Mouse (Mus musculus) limb, embryonic 13.5 days (tissue): ENCODE data around the gene Rmi2. TPM values are rescaled to one million over a fixed set of nuclear protein-coding genes. Genes with fewer than 3 reads are reported as not detected.

Experiments
- ATAC-seq: fragments of 200-750 bp; cut with Nextera tagmentation; 2 replicates; pipeline ENCODE4 v1.8.0; 2017; ENCODE audit warnings: low read depth, moderate number of reproducible peaks, moderate TSS enrichment; ENCODE audit not compliant: low FRiP score
- H3K27ac ChIP-seq: fragments of 300-500 bp; sonication (generic); 2 replicates; pipeline ENCODE4 v1.5.1; 2015; ENCODE audit warnings: inconsistent platforms, mild to moderate bottlenecking, moderate library complexity
- H3K27me3 ChIP-seq: fragments of 300-500 bp; sonication (generic); 2 replicates; pipeline ENCODE4 v1.6.1; 2015; ENCODE audit warnings: mild to moderate bottlenecking, inconsistent platforms
- H3K36me3 ChIP-seq: fragments of 300-500 bp; sonication (generic); 2 replicates; pipeline ENCODE4 v1.6.1; 2015; ENCODE audit warnings: inconsistent platforms, mild to moderate bottlenecking, moderate library complexity
- H3K4me1 ChIP-seq: fragments of 300-500 bp; sonication (generic); 2 replicates; pipeline ENCODE4 v1.6.1; 2015; ENCODE audit warnings: inconsistent platforms
- H3K4me2 ChIP-seq: fragments of 300-500 bp; sonication (generic); replicated peaks from 2 replicates; pipeline ENCODE4 v1.6.1; 2015; ENCODE audit warnings: inconsistent platforms, mild to moderate bottlenecking, moderate library complexity
- H3K4me3 ChIP-seq: fragments of 300-500 bp; sonication (generic); 2 replicates; pipeline ENCODE4 v1.5.1; 2015; ENCODE audit warnings: moderate library complexity, mild to moderate bottlenecking, inconsistent platforms
- H3K9ac ChIP-seq: fragments of 300-500 bp; sonication (generic); 2 replicates; pipeline ENCODE4 v1.6.1; 2015; ENCODE audit warnings: mild to moderate bottlenecking, inconsistent platforms
- H3K9me3 ChIP-seq: fragments of 300-500 bp; sonication (generic); 2 replicates; pipeline ENCODE4 v1.6.1; 2016; ENCODE audit warnings: inconsistent platforms
- WGBS: fragments of 180-500 bp; shearing (Covaris S2); methylation state at CpG from one replicate; pipeline ENCODE4 v1.1.7; 2015; 5-methylcytosine and 5-hydroxymethylcytosine counted together
- polyA plus RNA-seq: library from polyadenylated mRNA; unstranded; fragments of >200 nt; fragmentation: Nextera tagmentation; extraction: Ambion mirVana; gene quantifications from 2 replicates; pipeline ENCODE4 v1.2.1, GENCODE M21; 2015

Gene Rmi2
- polyA plus RNA-seq, 1 experiment from 2014 or later: 4.8 TPM

- ATAC-seq: no peak
- WGBS: 59% methylated on average over 4 of the region's 4 CpGs
- Histone ChIP-seq H3K4me2 (no peak overlapping the region), H3K27ac (no peak overlapping the region), H3K27me3 (peaks cover 5% of the 10 kb centered on the region), H3K4me1 (peaks cover 10% of the 10 kb centered on the region), H3K9me3 (no peaks in the 10 kb centered on the region), H3K36me3 (no peaks in the 10 kb centered on the region), H3K9ac (no peak overlapping the region), H3K4me3 (no peak overlapping the region)
These were observed 38.0 kb downstream of the Rmi2 start for GRCm38 (mm10) chr16:10872825-10873360.

DNA sequence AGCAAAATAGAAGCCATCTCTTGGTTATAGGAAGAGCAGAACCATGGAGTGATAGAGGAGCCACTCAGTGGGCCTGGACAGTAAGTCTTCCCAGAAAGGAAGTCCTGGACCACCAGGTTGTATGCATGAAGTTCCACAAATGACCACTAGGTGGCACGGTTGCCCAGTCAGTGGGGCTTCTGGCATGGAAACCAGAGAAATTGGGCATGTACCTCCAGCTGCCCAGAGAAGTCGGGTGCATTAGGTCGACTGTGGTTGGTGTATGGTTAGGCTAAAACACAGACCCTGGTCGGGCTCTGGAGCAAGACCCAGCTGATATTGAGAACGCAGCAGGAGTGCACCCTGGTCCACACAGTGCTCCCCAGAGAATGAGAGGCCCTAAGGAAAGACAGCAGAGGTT is 38.8 kb downstream of the Rmi2 start:
- 4% methylated on average over 5 of the region's 5 CpGs for WGBS
- Histone ChIP-seq H3K27me3 (peaks cover 5% of the 10 kb centered on the region), H3K4me3 (no peak overlapping the region), H3K9ac (no peak overlapping the region), H3K36me3 (no peaks in the 10 kb centered on the region), H3K9me3 (no peaks in the 10 kb centered on the region), H3K27ac (no peak overlapping the region), H3K4me2 (no peak overlapping the region), H3K4me1 (peaks cover 10% of the 10 kb centered on the region)
- ATAC-seq: peak; percentile 18; the same call in 1 of the 2 replicates

GRCm38 (mm10) chr16:10878227-10878626 is 43.4 kb downstream of the Rmi2 start:
- no peaks in the 10 kb centered on the region for H3K9me3 ChIP-seq
- no peak overlapping the region for H3K9ac ChIP-seq
- H3K4me3 ChIP-seq: no peak overlapping the region
- no peak overlapping the region for H3K27ac ChIP-seq
- no peak for ATAC-seq
- no peak overlapping the region for H3K4me2 ChIP-seq
- peaks cover 5% of the 10 kb centered on the region for H3K27me3 ChIP-seq
- H3K36me3 ChIP-seq: no peaks in the 10 kb centered on the region
- peaks cover 16% of the 10 kb centered on the region for H3K4me1 ChIP-seq
- 89% methylated on average over 3 of the region's 3 CpGs for WGBS

DNA sequence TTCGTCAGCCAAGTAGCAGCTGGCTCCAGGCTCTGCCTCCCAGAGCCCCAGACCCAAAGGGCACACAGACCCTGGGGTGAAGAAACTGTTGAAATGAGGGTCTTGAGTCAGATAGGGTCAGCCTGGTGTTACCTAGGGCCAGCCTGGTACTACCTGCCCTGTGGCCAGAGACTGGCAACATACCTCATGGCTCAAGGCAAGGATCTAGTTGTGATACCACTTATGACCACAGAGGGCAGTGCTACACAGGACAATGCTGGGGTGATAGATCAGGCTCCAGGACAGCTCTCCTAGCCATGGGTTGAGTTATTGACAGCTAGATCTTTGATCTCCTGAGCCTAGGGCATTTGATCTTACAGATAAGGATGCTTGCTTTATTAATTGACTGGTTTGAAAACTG is 44.6 kb downstream of the Rmi2 start:
- Histone ChIP-seq H3K4me1 (peaks cover 13% of the 10 kb centered on the region), H3K9me3 (no peaks in the 10 kb centered on the region), H3K4me3 (no peak overlapping the region), H3K4me2 (no peak overlapping the region), H3K27ac (no peak overlapping the region), H3K36me3 (no peaks in the 10 kb centered on the region), H3K9ac (no peak overlapping the region), H3K27me3 (no peaks in the 10 kb centered on the region)
- ATAC-seq: 0 out of 2 replicates have a peak, but pooled peaks have one; percentile 22
- WGBS: 100% methylated on average over 1 of the region's 1 CpGs

GRCm38 (mm10) chr16:10881231-10881962 is 46.5 kb downstream of the Rmi2 start:
- Histone ChIP-seq H3K27ac (no peak overlapping the region), H3K4me2 (no peak overlapping the region), H3K4me3 (no peak overlapping the region), H3K9ac (no peak overlapping the region), H3K27me3 (no peaks in the 10 kb centered on the region), H3K4me1 (peaks cover 13% of the 10 kb centered on the region), H3K9me3 (no peaks in the 10 kb centered on the region), H3K36me3 (no peaks in the 10 kb centered on the region)
- no peak for ATAC-seq
- WGBS: 35% methylated on average over 4 of the region's 4 CpGs

- Histone ChIP-seq H3K4me3 (no peak overlapping the region), H3K27ac (no peak overlapping the region), H3K4me1 (no peaks in the 10 kb centered on the region), H3K27me3 (no peaks in the 10 kb centered on the region), H3K36me3 (no peaks in the 10 kb centered on the region), H3K9me3 (no peaks in the 10 kb centered on the region), H3K9ac (no peak overlapping the region), H3K4me2 (no peak overlapping the region)
- no peak for ATAC-seq
- 76% methylated on average over 2 of the region's 2 CpGs for WGBS
These were observed 52.6 kb downstream of the Rmi2 start for GRCm38 (mm10) chr16:10887436-10887835.

GRCm38 (mm10) chr16:10890363-10890762 is 55.5 kb downstream of the Rmi2 start:
- 86% methylated on average over 3 of the region's 3 CpGs for WGBS
- ATAC-seq: peak; percentile 59; the same call in 1 of the 2 replicates
- Histone ChIP-seq H3K4me1 (peaks cover 9% of the 10 kb centered on the region), H3K4me2 (no peak overlapping the region), H3K27me3 (no peaks in the 10 kb centered on the region), H3K27ac (no peak overlapping the region), H3K36me3 (no peaks in the 10 kb centered on the region), H3K9me3 (no peaks in the 10 kb centered on the region; the same call in 1 of the 2 replicates), H3K9ac (no peak overlapping the region), H3K4me3 (no peak overlapping the region)

DNA sequence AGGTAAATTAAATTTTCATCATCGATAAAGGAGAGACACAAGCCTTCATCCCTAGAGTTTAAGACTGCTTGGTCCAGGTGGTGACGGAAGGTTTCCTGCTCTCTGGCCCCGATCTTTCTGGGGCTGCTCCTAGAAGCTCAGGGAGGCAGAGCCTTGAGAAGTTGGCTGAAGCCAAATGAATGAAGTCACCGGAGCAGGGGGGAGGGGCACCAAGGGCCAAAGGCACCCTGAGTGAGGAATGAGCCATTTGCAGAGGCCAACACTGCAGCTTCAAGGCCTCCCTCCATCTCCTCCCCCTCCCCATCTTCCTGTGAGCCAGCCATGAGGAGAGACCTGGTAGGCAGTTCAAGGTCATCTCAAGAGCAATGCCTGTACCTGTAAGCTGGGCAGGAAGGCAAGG is 58.3 kb downstream of the Rmi2 start:
- H3K9me3 ChIP-seq: no peaks in the 10 kb centered on the region; the same call in none of the 2 replicates
- no peaks in the 10 kb centered on the region for H3K36me3 ChIP-seq
- H3K4me2 ChIP-seq: no peak overlapping the region
- H3K27me3 ChIP-seq: no peaks in the 10 kb centered on the region
- H3K27ac ChIP-seq: no peak overlapping the region
- H3K4me1 ChIP-seq: peaks cover 22% of the 10 kb centered on the region
- no peak for ATAC-seq
- no peak overlapping the region for H3K9ac ChIP-seq
- no peak overlapping the region for H3K4me3 ChIP-seq
- 67% methylated on average over 4 of the region's 4 CpGs for WGBS

- peak overlapping the region; percentile 53; the same call in 1 of the 2 replicates for H3K27ac ChIP-seq
These were observed 61.0 kb downstream of the Rmi2 start for GRCm38 (mm10) chr16:10895906-10896305.

DNA sequence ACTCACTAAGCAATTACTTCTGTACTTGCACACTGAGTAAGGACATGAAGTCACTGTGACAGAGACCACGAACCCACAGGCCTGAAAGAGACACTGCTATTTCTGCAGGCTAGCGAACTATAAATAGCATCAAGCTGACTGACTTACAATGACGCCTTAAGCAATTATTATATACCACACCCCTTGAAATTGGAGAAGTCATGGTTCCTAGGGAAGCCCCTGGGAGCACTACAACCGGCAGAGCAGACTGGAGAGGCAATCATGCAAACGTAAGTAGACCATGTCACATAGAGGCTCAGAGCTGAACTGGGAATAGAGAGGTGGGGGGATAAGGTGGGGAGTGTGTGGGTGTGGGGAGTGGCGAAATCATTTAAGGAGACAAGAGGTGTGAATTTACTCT is 62.5 kb downstream of the Rmi2 start:
- H3K27ac ChIP-seq: no peak overlapping the region; the same call in 1 of the 2 replicates
- ATAC-seq: peak; percentile 66; the same call in 1 of the 2 replicates
- H3K9me3 ChIP-seq: no peaks in the 10 kb centered on the region; the same call in none of the 2 replicates
- H3K4me3 ChIP-seq: no peak overlapping the region
- no peaks in the 10 kb centered on the region for H3K36me3 ChIP-seq
- peaks cover 28% of the 10 kb centered on the region for H3K4me1 ChIP-seq
- no peak overlapping the region for H3K4me2 ChIP-seq
- WGBS: 27% methylated on average over 6 of the region's 6 CpGs
- no peaks in the 10 kb centered on the region for H3K27me3 ChIP-seq
- H3K9ac ChIP-seq: no peak overlapping the region

More at GRCm38 (mm10) chr16:10895906-10896305, 61.0 kb downstream of the Rmi2 start:
- ATAC-seq: peak; percentile 34; the same call in 1 of the 2 replicates
- H3K36me3 ChIP-seq: no peaks in the 10 kb centered on the region
- WGBS: 63% methylated on average over 3 of the region's 3 CpGs
- H3K4me2 ChIP-seq: no peak overlapping the region
- no peak overlapping the region for H3K4me3 ChIP-seq
- no peak overlapping the region for H3K9ac ChIP-seq
- H3K9me3 ChIP-seq: no peaks in the 10 kb centered on the region; the same call in none of the 2 replicates
- peaks cover 22% of the 10 kb centered on the region for H3K4me1 ChIP-seq
- no peaks in the 10 kb centered on the region for H3K27me3 ChIP-seq

DNA sequence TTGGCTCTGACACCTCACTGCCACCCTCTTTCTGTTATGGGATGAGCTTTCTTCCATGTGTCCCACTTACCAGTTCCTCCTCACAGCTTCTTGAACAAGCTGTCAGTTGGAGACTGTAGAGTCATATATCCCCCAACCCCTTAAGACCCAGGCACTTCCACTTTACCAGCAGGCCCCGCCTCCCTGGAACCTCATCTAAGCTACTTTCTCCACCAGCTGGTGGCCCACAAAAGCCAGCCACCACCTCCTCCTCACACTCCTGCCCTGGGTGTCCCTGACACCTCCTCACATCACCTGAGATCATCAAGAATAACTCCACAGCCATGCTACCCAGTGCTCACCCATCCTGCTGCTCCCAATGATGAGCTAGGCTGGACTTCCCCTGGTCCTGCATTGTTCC is 65.9 kb downstream of the Rmi2 start:
- ATAC-seq: no peak
- H3K9ac ChIP-seq: no peak overlapping the region
- 76% methylated on average over 1 of the region's 1 CpGs for WGBS

GRCm38 (mm10) chr16:10901956-10902355 is 67.1 kb downstream of the Rmi2 start:
- no peak overlapping the region for H3K4me2 ChIP-seq
- peaks cover 20% of the 10 kb centered on the region for H3K4me1 ChIP-seq
- H3K9ac ChIP-seq: no peak overlapping the region
- H3K27me3 ChIP-seq: no peaks in the 10 kb centered on the region
- no peak for ATAC-seq
- no peaks in the 10 kb centered on the region for H3K36me3 ChIP-seq
- no peaks in the 10 kb centered on the region; the same call in 1 of the 2 replicates for H3K9me3 ChIP-seq
- H3K27ac ChIP-seq: no peak overlapping the region
- WGBS: 71% methylated on average over 2 of the region's 2 CpGs
- no peak overlapping the region for H3K4me3 ChIP-seq

More for the DNA sequence above, 65.9 kb downstream of the Rmi2 start:
- Histone ChIP-seq H3K9me3 (no peaks in the 10 kb centered on the region; the same call in 1 of the 2 replicates), H3K27ac (no peak overlapping the region), H3K4me1 (peaks cover 23% of the 10 kb centered on the region), H3K27me3 (no peaks in the 10 kb centered on the region), H3K4me2 (no peak overlapping the region), H3K36me3 (no peaks in the 10 kb centered on the region), H3K4me3 (no peak overlapping the region)
